Mouse (Mus musculus) cortical plate, adult 2 months (tissue): Measurements from ENCODE around the gene Ndufaf5.

Experiments used
- CTCF ChIP-seq: fragments of 200-500 bp; IDR thresholded peaks from 2 replicates; pipeline ENCODE4 v1.5.1; 2011; ENCODE audit warnings: mild to moderate bottlenecking, control low read depth, low read length; ENCODE audit not compliant: insufficient read depth; ENCODE audit errors: extremely low read depth
- POLR2A ChIP-seq: fragments of 200-500 bp; IDR thresholded peaks from 2 replicates; pipeline ENCODE4 v1.6.1; 2011; ENCODE audit warnings: mild to moderate bottlenecking, low read length, control low read depth; ENCODE audit not compliant: insufficient read depth; ENCODE audit errors: extremely low read depth

GRCm38 (mm10) chr2:140163351-140163854 lies 7.0 kb upstream of the Ndufaf5 start:
- TF ChIP-seq CTCF, result no peak
- TF ChIP-seq POLR2A, result no peak
